24 mouse cellular contexts compared by ENCODE assay signal in the genomic region with DNA sequence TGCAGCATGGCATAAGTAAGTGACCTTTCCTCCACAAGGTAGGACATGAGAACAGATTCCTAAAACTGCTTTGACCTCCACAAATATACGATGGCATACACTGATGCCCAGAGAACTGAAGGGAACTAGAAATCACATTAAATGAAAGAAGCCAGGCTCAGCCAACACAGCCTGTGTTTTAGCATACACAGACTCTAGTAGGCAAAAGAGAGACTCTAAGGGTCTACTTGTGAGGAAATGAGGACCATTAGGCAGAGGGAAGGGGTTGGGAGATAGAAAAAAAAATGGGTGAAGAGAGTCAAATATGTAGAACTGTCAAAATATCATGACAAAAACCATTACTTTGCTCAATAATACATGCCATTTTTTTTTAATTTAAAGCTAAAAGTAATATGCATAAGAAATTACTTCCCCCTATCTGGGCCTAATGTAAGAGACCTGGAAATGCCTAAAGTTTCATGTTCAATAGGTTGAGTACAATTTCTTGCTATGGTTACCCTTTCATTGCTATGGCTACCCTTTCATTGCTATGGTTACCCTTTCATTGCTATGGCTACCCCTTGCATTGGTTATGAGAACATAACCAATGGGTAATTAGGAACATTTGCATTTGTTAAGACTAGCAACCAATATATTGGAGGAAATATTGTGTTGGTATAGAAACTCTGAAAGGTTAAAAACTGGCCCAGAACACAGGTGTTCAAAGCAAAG. TPM values are rescaled to one million over a fixed set of nuclear protein-coding genes. Genes with fewer than 3 reads are reported as not detected.
DNase-seq lines count a peak whose midpoint lies in the region; ATAC-seq lines count a peak whose summit lies in the region.
"Had no signal": no experiment of that assay in that cellular context is flagged by ENCODE, and none has a peak within 500 bp of the region (broad histone marks: within the 10 kb centered on the region; RNA-seq: fewer than 3 reads in every experiment).

No protein-coding gene starts in this region.

- 0 out of 2 replicates have a peak, but pooled peaks cover 5% of the 10 kb centered on the region for H3K4me1 ChIP-seq in midbrain, embryonic 11.5 days (ENCODE audit: control insufficient read depth, insufficient read depth, low read length)
- H3K4me1 ChIP-seq in midbrain, embryonic 15.5 days: no peaks in the 10 kb centered on the region
- H3K4me1 ChIP-seq in forebrain, embryonic 12.5 days: peaks cover 11% of the 10 kb centered on the region
- H3K4me1 ChIP-seq: embryonic facial prominence, embryonic 15.5 days; heart, embryonic 15.5 days; limb, embryonic 10.5 days; liver, embryonic 15.5 days; lung, embryonic 15.5 days; stomach, embryonic 15.5 days had no signal

- H3K9ac ChIP-seq in midbrain, embryonic 11.5 days (ENCODE audit: low read length): no peak overlapping the region
- H3K9ac ChIP-seq in midbrain, embryonic 15.5 days: no peak overlapping the region
- no peak overlapping the region for H3K9ac ChIP-seq in forebrain, embryonic 12.5 days
- H3K9ac ChIP-seq: embryonic facial prominence, embryonic 15.5 days; heart, embryonic 15.5 days; liver, embryonic 15.5 days; lung, embryonic 15.5 days; midbrain, embryonic 12.5 days; stomach, embryonic 15.5 days had no signal

- peaks cover 19% of the 10 kb centered on the region for H3K36me3 ChIP-seq in midbrain, embryonic 11.5 days (ENCODE audit: control insufficient read depth, insufficient read depth, low read length)
- peaks cover 35% of the 10 kb centered on the region for H3K36me3 ChIP-seq in midbrain, embryonic 15.5 days (replicated peaks)
- peaks cover 41% of the 10 kb centered on the region for H3K36me3 ChIP-seq in forebrain, embryonic 12.5 days (replicated peaks)

- 89% methylated on average over 1 of the region's 1 CpGs for WGBS in midbrain, embryonic 11.5 days
- 91% methylated on average over 1 of the region's 1 CpGs for WGBS in midbrain, embryonic 15.5 days
- 100% methylated on average over 1 of the region's 1 CpGs for WGBS in forebrain, embryonic 12.5 days

- H3K27ac ChIP-seq in midbrain, embryonic 11.5 days (ENCODE audit: low read depth, low read length): no peak overlapping the region
- H3K27ac ChIP-seq in midbrain, embryonic 15.5 days: no peak overlapping the region
- H3K27ac ChIP-seq in forebrain, embryonic 12.5 days: peak overlapping the region; percentile 54; the same call in 1 of the 2 replicates
- H3K27ac ChIP-seq: embryonic facial prominence, embryonic 15.5 days; heart, embryonic 15.5 days; limb, embryonic 10.5 days; liver, embryonic 15.5 days; lung, embryonic 15.5 days; macrophage; midbrain, embryonic 12.5 days; stomach, embryonic 15.5 days had no signal

- no peaks in the 10 kb centered on the region for H3K9me3 ChIP-seq in midbrain, embryonic 11.5 days (ENCODE audit: control insufficient read depth, low read length)
- H3K9me3 ChIP-seq in midbrain, embryonic 15.5 days: no peaks in the 10 kb centered on the region
- no peaks in the 10 kb centered on the region for H3K9me3 ChIP-seq in forebrain, embryonic 12.5 days
- H3K9me3 ChIP-seq: embryonic facial prominence, embryonic 15.5 days; heart, embryonic 15.5 days; limb, embryonic 10.5 days; liver, embryonic 15.5 days; lung, embryonic 15.5 days; midbrain, embryonic 12.5 days; stomach, embryonic 15.5 days had no signal

- no peak overlapping the region for H3K4me3 ChIP-seq in midbrain, embryonic 11.5 days (ENCODE audit: low read depth, low read length)
- no peak overlapping the region for H3K4me3 ChIP-seq in midbrain, embryonic 15.5 days
- H3K4me3 ChIP-seq in forebrain, embryonic 12.5 days (replicated peaks): no peak overlapping the region
- H3K4me3 ChIP-seq: embryonic facial prominence, embryonic 15.5 days; heart, embryonic 15.5 days; limb, embryonic 10.5 days; liver, embryonic 15.5 days; lung, embryonic 15.5 days; midbrain, embryonic 12.5 days; myocyte; stomach, embryonic 15.5 days had no signal

- no peak overlapping the region for H3K4me2 ChIP-seq in midbrain, embryonic 11.5 days
- no peak overlapping the region for H3K4me2 ChIP-seq in midbrain, embryonic 15.5 days
- no peak overlapping the region for H3K4me2 ChIP-seq in forebrain, embryonic 12.5 days
- H3K4me2 ChIP-seq: embryonic facial prominence, embryonic 15.5 days; heart, embryonic 15.5 days; liver, embryonic 15.5 days; lung, embryonic 15.5 days; midbrain, embryonic 12.5 days; stomach, embryonic 15.5 days had no signal

- no peak for ATAC-seq in midbrain, embryonic 11.5 days (ENCODE audit: low FRiP score)
- ATAC-seq in midbrain, embryonic 15.5 days (replicated peaks): no peak
- ATAC-seq in forebrain, embryonic 12.5 days (ENCODE audit: low FRiP score): peak; percentile 53; the same call in 1 of the 2 replicates

- no peaks in the 10 kb centered on the region for H3K27me3 ChIP-seq in midbrain, embryonic 11.5 days (ENCODE audit: control insufficient read depth, insufficient read depth, low read length)
- no peaks in the 10 kb centered on the region for H3K27me3 ChIP-seq in midbrain, embryonic 15.5 days (replicated peaks)
- H3K27me3 ChIP-seq in forebrain, embryonic 12.5 days: no peaks in the 10 kb centered on the region
- H3K27me3 ChIP-seq: embryonic facial prominence, embryonic 15.5 days; heart, embryonic 15.5 days; lung, embryonic 15.5 days; midbrain, embryonic 12.5 days; stomach, embryonic 15.5 days had no signal

- peak; percentile 88 for DNase-seq in midbrain, embryonic 11.5 days (ENCODE audit: low spot score, missing footprints)
- DNase-seq in embryo, embryonic 9.5 days (ENCODE audit: extremely low spot score): peak; percentile 10
- DNase-seq in mesoderm, embryonic 11.5 days (ENCODE audit: low read depth, low spot score): peak; percentile 51
- no peak for DNase-seq in frontal cortex, postnatal 25 days (ENCODE audit: low spot score in 2 of 2)
- no peak for DNase-seq in ovary, postnatal 14 days (ENCODE audit: low spot score)
- DNase-seq: adrenal gland, adult 2 months; cerebellum, adult 11-12 months; cerebellum, postnatal 10 days; heart, postnatal 36 days; kidney, adult 2 months; kidney, postnatal 10 days; liver; thymus, postnatal 25 days had no signal

RNA-seq across cellular contexts. Expression of a gene that starts 6.5 kb away (rescaled TPM):
- 38.1 and 42.0 TPM in 2 replicates for polyA plus RNA-seq in midbrain, embryonic 11.5 days (2014; fragmentation: Nextera tagmentation; extraction: Ambion mirVana)
- polyA plus RNA-seq in midbrain, embryonic 15.5 days (2015; fragmentation: Nextera tagmentation; extraction: Ambion mirVana): 69.5 and 73.5 TPM in 2 replicates
- 32.2 and 34.2 TPM in 2 replicates for polyA plus RNA-seq in forebrain, embryonic 12.5 days (2016; fragmentation: Nextera tagmentation; extraction: Ambion mirVana)

RNA-seq across cellular contexts. Expression of a gene that starts 13.8 kb away (rescaled TPM):
- polyA plus RNA-seq in midbrain, embryonic 11.5 days (2014; fragmentation: Nextera tagmentation; extraction: Ambion mirVana): 18.6 and 19.3 TPM in 2 replicates
- polyA plus RNA-seq in midbrain, embryonic 15.5 days (2015; fragmentation: Nextera tagmentation; extraction: Ambion mirVana): 19.2 and 22.2 TPM in 2 replicates
- 17.9 and 18.3 TPM in 2 replicates for polyA plus RNA-seq in forebrain, embryonic 12.5 days (2016; fragmentation: Nextera tagmentation; extraction: Ambion mirVana)

RNA-seq across cellular contexts. Expression of a gene that starts 28.1 kb away (rescaled TPM):
- 32.0 and 33.8 TPM in 2 replicates for polyA plus RNA-seq in midbrain, embryonic 11.5 days (2014; fragmentation: Nextera tagmentation; extraction: Ambion mirVana)
- polyA plus RNA-seq in midbrain, embryonic 15.5 days (2015; fragmentation: Nextera tagmentation; extraction: Ambion mirVana): 48.1 and 48.6 TPM in 2 replicates
- polyA plus RNA-seq in forebrain, embryonic 12.5 days (2016; fragmentation: Nextera tagmentation; extraction: Ambion mirVana): 56.3 and 56.5 TPM in 2 replicates

Comparison
In these comparisons a context has a peak if more than half of its experiments do, and no peak if none do; other contexts are left out.
1. DNase-seq: peak in midbrain, embryonic 11.5 days (single experiment), embryo, embryonic 9.5 days (single experiment) and mesoderm, embryonic 11.5 days (single experiment); none in frontal cortex, postnatal 25 days (0 of 2) and ovary, postnatal 14 days (single experiment).